15 mouse cellular contexts compared by ENCODE assay signal in the genomic region with DNA sequence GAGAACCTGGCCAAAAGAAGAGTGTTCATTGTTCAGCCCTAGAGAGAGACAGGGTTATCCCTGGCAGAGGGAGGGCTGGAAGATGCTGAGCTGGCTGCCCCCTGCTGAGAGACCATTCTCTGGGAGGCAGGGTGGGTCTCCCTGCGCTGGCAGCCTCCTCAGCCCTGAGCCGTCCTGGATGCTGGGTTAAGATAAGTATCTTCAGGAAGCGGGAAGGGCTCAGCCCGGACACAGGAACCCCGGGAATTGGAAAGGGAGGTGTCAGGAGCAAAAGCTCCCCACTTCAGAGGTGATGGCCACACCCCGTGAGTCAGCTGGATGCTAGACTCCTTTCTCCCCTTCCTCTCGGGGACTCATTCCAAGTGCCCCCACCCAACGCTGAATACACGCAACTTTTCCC.
A peak's percentile ranks its signal among the peaks of the same experiment; 100 is the strongest.
DNase-seq lines count a peak whose midpoint lies in the region; ATAC-seq and TF ChIP-seq lines count a peak whose summit lies in the region.
"Had no signal": no experiment of that assay in that cellular context is flagged by ENCODE, and none has a peak within 500 bp of the region (broad histone marks: within the 10 kb centered on the region; RNA-seq: fewer than 3 reads in every experiment).

No protein-coding gene starts in this region.

- H3K4me1 ChIP-seq in kidney, embryonic 14.5 days (ENCODE audit: control insufficient read depth, insufficient read depth, low read length), result no peaks in the 10 kb centered on the region
- H3K4me1 ChIP-seq in intestine, postnatal 0 days (replicated peaks; ENCODE audit: control insufficient read depth, insufficient read depth, low read length), result no peaks in the 10 kb centered on the region
- no peaks in the 10 kb centered on the region for H3K4me1 ChIP-seq in hindbrain, postnatal 0 days (ENCODE audit: insufficient read depth, low read length)
- H3K4me1 ChIP-seq: hindbrain, embryonic 12.5 days had no signal

- no peak overlapping the region for H3K4me2 ChIP-seq in kidney, embryonic 14.5 days (replicated peaks; ENCODE audit: low read depth, low read length)
- no peak overlapping the region for H3K4me2 ChIP-seq in intestine, postnatal 0 days (replicated peaks; ENCODE audit: low read depth)
- no peak overlapping the region for H3K4me2 ChIP-seq in hindbrain, postnatal 0 days (ENCODE audit: low read depth, low read length)
- H3K4me2 ChIP-seq: embryonic facial prominence, embryonic 13.5 days; hindbrain, embryonic 12.5 days; intestine, embryonic 15.5 days; liver, embryonic 11.5 days; midbrain, embryonic 11.5 days had no signal

- H3K36me3 ChIP-seq in kidney, embryonic 14.5 days (ENCODE audit: control insufficient read depth, insufficient read depth, low read length), result no peaks in the 10 kb centered on the region
- H3K36me3 ChIP-seq in intestine, postnatal 0 days (ENCODE audit: control insufficient read depth, insufficient read depth), result no peaks in the 10 kb centered on the region
- H3K36me3 ChIP-seq in hindbrain, postnatal 0 days (ENCODE audit: insufficient read depth, low read length), result no peaks in the 10 kb centered on the region
- H3K36me3 ChIP-seq: embryonic facial prominence, embryonic 13.5 days; hindbrain, embryonic 12.5 days; intestine, embryonic 15.5 days had no signal

- H3K27ac ChIP-seq in kidney, embryonic 14.5 days (ENCODE audit: low read depth, low read length), result no peak overlapping the region
- no peak overlapping the region for H3K27ac ChIP-seq in intestine, postnatal 0 days (ENCODE audit: low read depth, low read length)
- no peak overlapping the region for H3K27ac ChIP-seq in hindbrain, postnatal 0 days
- H3K27ac ChIP-seq: embryonic facial prominence, embryonic 13.5 days; hindbrain, embryonic 12.5 days; intestine, embryonic 15.5 days had no signal

- no peak overlapping the region for H3K4me3 ChIP-seq in kidney, embryonic 14.5 days (ENCODE audit: low read length)
- H3K4me3 ChIP-seq in intestine, postnatal 0 days (ENCODE audit: low read depth, low read length), result no peak overlapping the region
- no peak overlapping the region for H3K4me3 ChIP-seq in hindbrain, postnatal 0 days (ENCODE audit: low read length)
- H3K4me3 ChIP-seq: embryonic facial prominence, embryonic 13.5 days; hindbrain, embryonic 12.5 days; intestine, embryonic 15.5 days had no signal

- TF ChIP-seq CTCF in intestine, postnatal 0 days (IDR thresholded peaks at IDR 0.05; ENCODE audit: low read depth), result no peak
- TF ChIP-seq CTCF in hindbrain, postnatal 0 days (IDR thresholded peaks at IDR 0.05; ENCODE audit: low read depth), result no peak

- H3K27me3 ChIP-seq in kidney, embryonic 14.5 days (ENCODE audit: control insufficient read depth, insufficient read depth, low read length), result no peaks in the 10 kb centered on the region
- no peaks in the 10 kb centered on the region for H3K27me3 ChIP-seq in intestine, postnatal 0 days (replicated peaks; ENCODE audit: control insufficient read depth, insufficient read depth, low read length)
- no peaks in the 10 kb centered on the region for H3K27me3 ChIP-seq in hindbrain, postnatal 0 days (ENCODE audit: insufficient read depth, low read length)
- H3K27me3 ChIP-seq: embryonic facial prominence, embryonic 13.5 days; hindbrain, embryonic 12.5 days; intestine, embryonic 15.5 days had no signal

- no peak for ATAC-seq in kidney, embryonic 14.5 days (ENCODE audit: low FRiP score, low TSS enrichment)
- no peak for ATAC-seq in intestine, postnatal 0 days
- no peak for ATAC-seq in hindbrain, postnatal 0 days
- ATAC-seq: intestine, embryonic 15.5 days had no signal

- peak; percentile 21 to 40 for DNase-seq in adrenal gland, adult (ENCODE audit: inconsistent age in 2 of 2, low spot score in 1 of 2)
- no peak for DNase-seq in adrenal gland, postnatal 25 days
- DNase-seq in kidney, adult 11 months, result peak; percentile 63
- DNase-seq in kidney, adult 9 months, result peak; percentile 54
- peak; percentile 41 for DNase-seq in lung, postnatal 36 days
- DNase-seq in hindbrain, postnatal 0 days (ENCODE audit: low spot score), result no peak
- DNase-seq: cerebellum, adult 11-12 months; thymus, adult 18-20 months had no signal

- no peaks in the 10 kb centered on the region for H3K9me3 ChIP-seq in kidney, embryonic 14.5 days (ENCODE audit: control insufficient read depth, low read length)
- 0 out of 2 replicates have a peak, but pooled peaks cover 3% of the 10 kb centered on the region for H3K9me3 ChIP-seq in intestine, postnatal 0 days (ENCODE audit: control insufficient read depth)
- H3K9me3 ChIP-seq in hindbrain, postnatal 0 days (ENCODE audit: low read length), result no peaks in the 10 kb centered on the region
- H3K9me3 ChIP-seq: embryonic facial prominence, embryonic 13.5 days; hindbrain, embryonic 12.5 days; intestine, embryonic 15.5 days had no signal

- WGBS in kidney, embryonic 14.5 days, result 61% methylated on average over 9 of the region's 9 CpGs
- WGBS in intestine, postnatal 0 days, result 65% methylated on average over 9 of the region's 9 CpGs
- 62% methylated on average over 9 of the region's 9 CpGs for WGBS in hindbrain, postnatal 0 days

- no peak overlapping the region for H3K9ac ChIP-seq in kidney, embryonic 14.5 days (ENCODE audit: low read depth, low read length)
- no peak overlapping the region for H3K9ac ChIP-seq in intestine, postnatal 0 days (ENCODE audit: low read depth, low read length)
- H3K9ac ChIP-seq in hindbrain, postnatal 0 days (replicated peaks; ENCODE audit: low read length), result no peak overlapping the region
- H3K9ac ChIP-seq: embryonic facial prominence, embryonic 13.5 days; hindbrain, embryonic 12.5 days; intestine, embryonic 15.5 days had no signal

Comparison
In these comparisons a context has a peak if more than half of its experiments do, and no peak if none do; other contexts are left out.
1. DNase-seq: peak in adrenal gland, adult (2 of 2), kidney, adult 11 months (single experiment), kidney, adult 9 months (single experiment) and lung, postnatal 36 days (single experiment); none in adrenal gland, postnatal 25 days (single experiment) and hindbrain, postnatal 0 days (single experiment).